Mouse (Mus musculus): Measurements from ENCODE around the gene Pth1r. TPM values are rescaled to one million over a fixed set of nuclear protein-coding genes. Genes with fewer than 3 reads are reported as not detected.
A peak's percentile ranks its signal among the peaks of the same experiment; 100 is the strongest.
"Not testable (repeated sequence)": the region's sequence is repeated elsewhere in the genome, so short reads cannot be mapped to it uniquely, and the experiment has no call there.

The Pth1r gene
- polyA plus RNA-seq, 1 experiment from 2014 or later = 19.8 TPM

- no peaks in the 10 kb centered on the region for H3K36me3 ChIP-seq (ENCODE audit: control insufficient read depth, insufficient read depth, low read length)
- 51% methylated on average over 4 of the region's 4 CpGs for WGBS
- no peak overlapping the region for H3K4me3 ChIP-seq (ENCODE audit: low read depth, low read length)
- ATAC-seq (ENCODE audit: insufficient number of reproducible peaks, insufficient read depth, low FRiP score, low read depth) = 0 out of 2 replicates have a peak, but pooled peaks have one; percentile 2
- no peak overlapping the region for H3K9ac ChIP-seq (replicated peaks; ENCODE audit: low read depth, low read length)
- H3K4me2 ChIP-seq (replicated peaks; ENCODE audit: low read depth, low read length) = no peak overlapping the region
- H3K4me1 ChIP-seq (ENCODE audit: control insufficient read depth, insufficient read depth, low read length) = peaks cover 36% of the 10 kb centered on the region
- peak overlapping the region; percentile 95 for H3K27ac ChIP-seq (ENCODE audit: low read length)
- no peaks in the 10 kb centered on the region for H3K27me3 ChIP-seq (ENCODE audit: control insufficient read depth, insufficient read depth, low read length)
- no peaks in the 10 kb centered on the region for H3K9me3 ChIP-seq (ENCODE audit: control insufficient read depth, low read depth, low read length)
Observed at GRCm38 (mm10) chr9:110683574-110684099, 63.3 kb downstream of the Pth1r start.

- WGBS = 68% methylated on average over 3 of the region's 3 CpGs
- not testable (repeated sequence) for ATAC-seq (ENCODE audit: insufficient number of reproducible peaks, insufficient read depth, low FRiP score, low read depth); H3K4me2 ChIP-seq (replicated peaks; ENCODE audit: low read depth, low read length); H3K4me3 ChIP-seq (ENCODE audit: low read depth, low read length); H3K27me3 ChIP-seq (ENCODE audit: control insufficient read depth, insufficient read depth, low read length); H3K36me3 ChIP-seq (ENCODE audit: control insufficient read depth, insufficient read depth, low read length); H3K9me3 ChIP-seq (ENCODE audit: control insufficient read depth, low read depth, low read length); H3K9ac ChIP-seq (replicated peaks; ENCODE audit: low read depth, low read length); H3K27ac ChIP-seq (ENCODE audit: low read length)
- H3K4me1 ChIP-seq (ENCODE audit: control insufficient read depth, insufficient read depth, low read length) = peaks cover 37% of the 10 kb centered on the region
Observed at GRCm38 (mm10) chr9:110682697-110683096, 64.2 kb downstream of the Pth1r start.

GRCm38 (mm10) chr9:110682255-110682654, 64.7 kb downstream of the Pth1r start:
- Histone ChIP-seq H3K4me1 (ENCODE audit: control insufficient read depth, insufficient read depth, low read length) (peaks cover 40% of the 10 kb centered on the region), H3K27ac (ENCODE audit: low read length) (no peak overlapping the region), H3K4me2 (replicated peaks; ENCODE audit: low read depth, low read length) (no peak overlapping the region), H3K9me3 (ENCODE audit: control insufficient read depth, low read depth, low read length) (no peaks in the 10 kb centered on the region), H3K9ac (replicated peaks; ENCODE audit: low read depth, low read length) (no peak overlapping the region), H3K27me3 (ENCODE audit: control insufficient read depth, insufficient read depth, low read length) (no peaks in the 10 kb centered on the region), H3K4me3 (ENCODE audit: low read depth, low read length) (no peak overlapping the region), H3K36me3 (ENCODE audit: control insufficient read depth, insufficient read depth, low read length) (no peaks in the 10 kb centered on the region)
- 60% methylated on average over 5 of the region's 5 CpGs for WGBS
- no peak for ATAC-seq (ENCODE audit: insufficient number of reproducible peaks, insufficient read depth, low FRiP score, low read depth)

- Histone ChIP-seq H3K36me3 (ENCODE audit: control insufficient read depth, insufficient read depth, low read length) (no peaks in the 10 kb centered on the region), H3K27me3 (ENCODE audit: control insufficient read depth, insufficient read depth, low read length) (no peaks in the 10 kb centered on the region), H3K9me3 (ENCODE audit: control insufficient read depth, low read depth, low read length) (no peaks in the 10 kb centered on the region), H3K27ac (ENCODE audit: low read length) (no peak overlapping the region), H3K9ac (replicated peaks; ENCODE audit: low read depth, low read length) (no peak overlapping the region), H3K4me3 (ENCODE audit: low read depth, low read length) (no peak overlapping the region), H3K4me2 (replicated peaks; ENCODE audit: low read depth, low read length) (no peak overlapping the region), H3K4me1 (ENCODE audit: control insufficient read depth, insufficient read depth, low read length) (peaks cover 40% of the 10 kb centered on the region)
- 79% methylated on average over 9 of the region's 9 CpGs for WGBS
- ATAC-seq (ENCODE audit: insufficient number of reproducible peaks, insufficient read depth, low FRiP score, low read depth) = no peak
Observed at GRCm38 (mm10) chr9:110681817-110682216, 65.1 kb downstream of the Pth1r start.

- no peak for ATAC-seq (ENCODE audit: insufficient number of reproducible peaks, insufficient read depth, low FRiP score, low read depth)
- no peaks in the 10 kb centered on the region for H3K9me3 ChIP-seq (ENCODE audit: control insufficient read depth, low read depth, low read length)
- 79% methylated on average over 7 of the region's 7 CpGs for WGBS
- no peaks in the 10 kb centered on the region for H3K36me3 ChIP-seq (ENCODE audit: control insufficient read depth, insufficient read depth, low read length)
- no peak overlapping the region for H3K27ac ChIP-seq (ENCODE audit: low read length)
- H3K4me3 ChIP-seq (ENCODE audit: low read depth, low read length) = no peak overlapping the region
- H3K4me1 ChIP-seq (ENCODE audit: control insufficient read depth, insufficient read depth, low read length) = peaks cover 31% of the 10 kb centered on the region
- no peak overlapping the region for H3K9ac ChIP-seq (replicated peaks; ENCODE audit: low read depth, low read length)
- H3K27me3 ChIP-seq (ENCODE audit: control insufficient read depth, insufficient read depth, low read length) = no peaks in the 10 kb centered on the region
- no peak overlapping the region for H3K4me2 ChIP-seq (replicated peaks; ENCODE audit: low read depth, low read length)
Observed at GRCm38 (mm10) chr9:110680736-110681507, 66.0 kb downstream of the Pth1r start.

- Histone ChIP-seq H3K9ac (replicated peaks; ENCODE audit: low read depth, low read length) (no peak overlapping the region), H3K9me3 (ENCODE audit: control insufficient read depth, low read depth, low read length) (no peaks in the 10 kb centered on the region), H3K27ac (ENCODE audit: low read length) (no peak overlapping the region), H3K4me2 (replicated peaks; ENCODE audit: low read depth, low read length) (no peak overlapping the region), H3K36me3 (ENCODE audit: control insufficient read depth, insufficient read depth, low read length) (no peaks in the 10 kb centered on the region), H3K4me1 (ENCODE audit: control insufficient read depth, insufficient read depth, low read length) (peaks cover 13% of the 10 kb centered on the region), H3K4me3 (ENCODE audit: low read depth, low read length) (no peak overlapping the region), H3K27me3 (ENCODE audit: control insufficient read depth, insufficient read depth, low read length) (no peaks in the 10 kb centered on the region)
- 68% methylated on average over 5 of the region's 5 CpGs for WGBS
- ATAC-seq (ENCODE audit: insufficient number of reproducible peaks, insufficient read depth, low FRiP score, low read depth) = no peak
Observed at GRCm38 (mm10) chr9:110678886-110679285, 68.1 kb downstream of the Pth1r start.

- WGBS = 76% methylated on average over 8 of the region's 8 CpGs
- Histone ChIP-seq H3K27me3 (ENCODE audit: control insufficient read depth, insufficient read depth, low read length) (no peaks in the 10 kb centered on the region), H3K9ac (replicated peaks; ENCODE audit: low read depth, low read length) (no peak overlapping the region), H3K4me2 (replicated peaks; ENCODE audit: low read depth, low read length) (no peak overlapping the region), H3K4me3 (ENCODE audit: low read depth, low read length) (no peak overlapping the region), H3K9me3 (ENCODE audit: control insufficient read depth, low read depth, low read length) (no peaks in the 10 kb centered on the region), H3K27ac (ENCODE audit: low read length) (no peak overlapping the region), H3K4me1 (ENCODE audit: control insufficient read depth, insufficient read depth, low read length) (peaks cover 10% of the 10 kb centered on the region; the same call in 1 of the 2 replicates), H3K36me3 (ENCODE audit: control insufficient read depth, insufficient read depth, low read length) (no peaks in the 10 kb centered on the region)
- no peak for ATAC-seq (ENCODE audit: insufficient number of reproducible peaks, insufficient read depth, low FRiP score, low read depth)
Observed at GRCm38 (mm10) chr9:110676492-110676911, 70.4 kb downstream of the Pth1r start.

GRCm38 (mm10) chr9:110673107-110673752, 73.7 kb downstream of the Pth1r start:
- no peak for ATAC-seq (ENCODE audit: insufficient number of reproducible peaks, insufficient read depth, low FRiP score, low read depth)
- H3K27ac ChIP-seq (ENCODE audit: low read length) = no peak overlapping the region
- H3K36me3 ChIP-seq (ENCODE audit: control insufficient read depth, insufficient read depth, low read length) = no peaks in the 10 kb centered on the region
- H3K4me1 ChIP-seq (ENCODE audit: control insufficient read depth, insufficient read depth, low read length) = peaks cover 10% of the 10 kb centered on the region; the same call in 1 of the 2 replicates
- H3K9ac ChIP-seq (replicated peaks; ENCODE audit: low read depth, low read length) = no peak overlapping the region
- H3K4me3 ChIP-seq (ENCODE audit: low read depth, low read length) = no peak overlapping the region
- H3K27me3 ChIP-seq (ENCODE audit: control insufficient read depth, insufficient read depth, low read length) = no peaks in the 10 kb centered on the region
- H3K9me3 ChIP-seq (ENCODE audit: control insufficient read depth, low read depth, low read length) = no peaks in the 10 kb centered on the region
- whole genome bisulfite sequencing = 64% methylated on average over 10 of the region's 10 CpGs
- H3K4me2 ChIP-seq (replicated peaks; ENCODE audit: low read depth, low read length) = no peak overlapping the region

All from stomach, embryonic 14.5 days (tissue).